Mouse (Mus musculus) cerebellum, adult 11-12 months (tissue): Measurements from ENCODE around the gene Adamts18.

ENCODE experiments used
- DNase-seq: peaks from one replicate; pipeline ENCODE4 v3.0.0; 2022

Adamts18 gene

DNA sequence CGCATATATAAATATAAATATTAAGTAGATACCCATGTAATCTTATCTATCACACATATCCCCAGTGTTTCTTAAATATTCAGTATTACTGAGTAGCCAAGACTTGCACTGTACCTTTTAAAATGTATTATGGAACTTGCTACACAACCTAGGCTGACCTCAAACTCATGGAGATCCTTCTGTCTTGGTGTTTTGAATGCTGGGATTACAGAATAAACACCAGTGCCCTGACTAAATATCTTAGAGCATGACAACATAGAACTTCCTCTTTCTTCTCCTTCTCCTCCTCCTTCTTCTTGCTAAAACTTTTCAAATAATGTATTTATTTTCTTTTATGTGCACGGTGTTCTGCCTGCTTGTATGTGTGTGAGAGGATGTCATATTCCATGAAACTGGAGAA lies 95.4 kb downstream of the Adamts18 start:
- DNase-seq = no peak

DNA sequence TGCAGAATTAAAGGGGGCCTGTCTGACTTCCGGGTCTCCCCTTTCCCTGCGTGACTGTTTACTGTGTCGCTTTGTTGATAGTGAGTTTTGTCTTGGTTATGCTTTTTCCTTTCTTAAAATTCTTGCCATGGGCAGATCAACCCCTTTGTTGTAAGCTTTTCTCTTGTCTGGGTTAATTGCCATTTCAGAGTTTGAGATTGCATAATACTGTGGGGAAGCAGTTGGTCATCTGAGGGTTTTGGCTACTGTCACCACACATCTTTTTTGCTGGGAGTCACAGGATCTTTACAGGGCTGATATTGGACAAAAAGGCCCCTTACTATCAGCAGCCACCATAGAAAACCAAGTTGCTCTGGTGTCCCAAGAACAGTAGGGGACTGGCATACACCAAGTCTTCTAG lies 96.2 kb downstream of the Adamts18 start:
- no peak for DNase-seq

DNA sequence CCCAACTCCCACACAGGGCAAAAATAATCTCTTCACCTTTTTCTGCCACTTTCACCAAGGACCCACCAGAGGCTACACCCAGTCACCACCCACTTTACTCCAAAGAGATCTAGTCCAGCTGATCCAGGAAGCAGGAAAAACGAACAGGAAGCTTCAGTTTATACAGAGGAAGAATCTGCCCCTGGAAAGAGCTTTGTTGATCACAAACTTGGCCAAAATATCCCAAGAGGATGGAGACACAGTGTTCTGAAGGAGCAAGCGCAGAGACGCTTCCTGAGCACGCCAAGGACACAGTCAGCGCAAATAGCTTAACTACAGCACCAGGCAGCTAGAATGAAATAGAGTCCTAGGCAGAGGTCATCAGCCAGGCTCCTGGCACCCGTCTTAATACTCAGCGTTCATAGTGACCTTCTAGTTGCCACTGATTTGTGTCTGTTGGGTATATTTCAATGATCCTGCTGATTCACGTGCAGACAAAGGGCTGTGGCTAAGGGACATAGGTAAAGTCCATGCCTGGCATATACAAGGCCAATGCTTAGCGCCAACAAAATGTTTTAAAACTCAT lies 113.0 kb downstream of the Adamts18 start:
- DNase-seq = no peak

DNA sequence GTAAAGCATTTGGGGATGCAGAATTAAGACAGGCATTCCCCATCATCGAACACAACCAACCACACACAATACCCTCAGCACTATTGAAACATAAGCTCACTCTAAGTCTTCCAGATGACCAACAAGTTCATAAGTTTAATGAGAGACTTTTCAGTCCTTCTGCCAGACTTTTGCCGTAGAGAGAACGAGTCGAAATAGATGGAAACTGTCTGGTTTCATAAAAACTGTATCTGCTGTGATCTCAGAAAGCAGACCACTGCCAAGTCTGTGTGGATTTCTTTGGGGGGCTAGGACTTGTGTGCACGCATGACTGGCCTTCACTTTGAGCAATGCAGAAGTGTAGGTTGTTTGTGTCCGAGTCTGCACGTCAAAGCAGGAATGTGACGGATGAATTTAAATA lies 123.2 kb downstream of the Adamts18 start:
- DNase-seq = no peak

DNA sequence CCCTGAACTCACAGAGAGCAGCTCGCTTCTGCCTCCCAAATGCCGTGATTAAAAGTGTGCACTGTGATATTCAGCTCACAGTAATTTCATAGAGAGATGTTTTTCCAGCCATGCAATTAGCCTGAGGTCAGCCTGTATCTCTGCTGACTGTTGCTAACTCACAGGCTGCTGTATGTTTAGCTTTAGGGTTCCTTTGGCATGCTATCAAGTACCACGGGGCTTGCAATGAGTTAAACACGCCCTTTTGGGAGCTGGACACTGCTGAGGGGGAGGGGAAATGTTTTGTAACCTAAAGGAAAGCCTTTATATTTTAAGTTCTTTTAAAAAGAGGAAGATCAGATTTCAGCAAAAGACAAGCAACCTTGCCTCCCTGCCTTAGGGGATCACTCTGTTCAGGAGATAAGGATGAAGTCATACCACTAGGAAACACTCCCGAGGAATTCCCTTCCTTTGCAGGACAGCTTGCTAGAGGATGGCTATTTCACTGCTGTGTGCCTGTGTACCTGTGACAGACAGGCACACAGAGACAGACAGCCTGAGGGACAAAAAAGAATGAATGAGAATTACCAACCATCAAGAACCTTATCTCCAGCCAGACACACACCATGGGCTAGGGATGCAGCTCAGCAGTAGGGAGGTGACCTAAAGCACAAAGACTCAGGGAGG lies 124.5 kb downstream of the Adamts18 start:
- no peak for DNase-seq

DNA sequence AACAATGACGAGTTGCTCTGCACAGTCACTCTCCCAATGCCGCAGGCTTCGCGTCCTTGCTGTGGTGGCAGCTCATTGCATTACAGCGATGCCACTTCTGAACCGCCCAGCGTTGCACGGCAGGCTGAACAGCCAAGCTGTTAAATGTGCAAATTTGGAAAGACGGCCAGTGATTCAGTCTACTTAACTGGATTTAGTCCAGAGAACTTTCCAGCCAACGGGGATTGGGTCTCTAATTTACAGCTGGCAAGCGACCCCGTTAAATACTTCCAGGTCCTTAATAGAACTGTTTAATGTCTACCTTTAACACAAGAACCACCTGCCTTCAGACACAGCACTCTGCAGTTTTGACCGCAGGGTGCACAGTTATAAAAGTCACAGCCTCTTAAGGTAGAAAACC lies 127.1 kb downstream of the Adamts18 start:
- DNase-seq = no peak

DNA sequence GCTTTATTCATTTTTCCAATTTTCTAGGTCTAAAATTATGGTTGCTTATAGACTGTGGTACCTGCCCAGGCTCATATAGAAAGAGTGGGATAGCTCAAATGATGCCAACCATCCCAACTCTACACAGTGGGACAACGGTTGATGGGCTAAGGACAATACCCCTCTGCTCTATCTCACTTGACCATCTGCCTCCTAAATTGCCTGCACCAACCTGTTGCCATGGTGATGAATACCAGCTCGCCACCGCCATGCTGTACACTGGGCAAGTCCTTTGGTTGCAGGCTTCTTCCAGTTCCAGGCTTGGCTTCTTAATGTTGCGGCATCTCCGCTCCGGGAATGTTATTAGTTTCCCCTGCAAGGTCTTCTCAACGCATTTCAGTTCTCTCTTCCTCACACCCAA lies 143.6 kb downstream of the Adamts18 start:
- DNase-seq = no peak

DNA sequence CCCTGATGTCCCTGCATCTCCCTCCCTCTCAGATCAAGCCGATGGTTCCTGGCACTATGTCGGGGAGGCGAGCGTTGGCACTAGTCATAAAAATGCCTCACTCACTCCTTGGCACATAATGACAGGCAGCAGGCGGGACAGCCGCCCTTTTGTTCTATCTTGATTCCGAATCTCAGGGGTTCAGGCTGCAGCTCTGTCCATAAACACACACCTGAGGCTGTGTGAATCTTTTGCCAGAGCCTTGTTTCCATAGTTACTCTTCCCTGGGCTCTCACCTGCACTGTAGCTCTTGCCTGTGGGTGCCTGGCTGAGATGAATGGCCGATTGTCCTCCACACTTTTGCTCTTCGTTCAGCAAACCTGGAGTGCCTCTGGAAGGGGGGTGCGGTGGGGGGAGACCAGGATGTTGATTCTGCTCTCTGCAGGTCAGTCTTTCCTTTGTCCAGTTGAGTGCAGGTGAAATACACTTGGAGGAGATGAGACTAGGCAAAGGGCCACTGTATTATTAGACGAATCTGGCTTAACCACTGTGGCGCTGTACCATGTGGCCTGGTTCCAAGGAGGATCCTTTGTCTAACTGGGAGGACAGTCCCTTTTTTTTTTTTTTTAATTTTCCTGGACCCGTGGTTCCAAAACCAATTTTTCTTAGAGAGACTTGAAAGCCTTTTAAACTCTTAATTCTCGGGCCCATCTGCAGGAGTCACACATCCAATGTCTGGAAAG lies 156.8 kb downstream of the Adamts18 start:
- peak; percentile 12 for DNase-seq

DNA sequence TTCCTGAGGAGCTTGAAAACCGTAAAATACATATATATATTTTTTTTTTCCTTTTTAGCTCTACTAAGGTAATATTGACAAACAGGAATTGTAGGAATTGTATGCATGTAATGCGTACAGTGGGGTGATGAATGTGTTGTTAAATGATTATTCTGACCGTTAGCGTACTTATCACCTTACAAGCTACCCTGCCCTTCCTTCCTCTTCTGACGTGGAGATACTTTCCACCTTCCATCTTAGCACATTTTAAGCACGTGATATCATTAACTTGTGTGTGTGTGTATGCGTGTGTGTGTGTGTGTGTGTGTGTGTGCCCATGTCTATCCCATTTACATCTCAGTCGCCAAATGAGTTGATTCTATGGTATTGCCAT lies 160.0 kb downstream of the Adamts18 start:
- no peak for DNase-seq

DNA sequence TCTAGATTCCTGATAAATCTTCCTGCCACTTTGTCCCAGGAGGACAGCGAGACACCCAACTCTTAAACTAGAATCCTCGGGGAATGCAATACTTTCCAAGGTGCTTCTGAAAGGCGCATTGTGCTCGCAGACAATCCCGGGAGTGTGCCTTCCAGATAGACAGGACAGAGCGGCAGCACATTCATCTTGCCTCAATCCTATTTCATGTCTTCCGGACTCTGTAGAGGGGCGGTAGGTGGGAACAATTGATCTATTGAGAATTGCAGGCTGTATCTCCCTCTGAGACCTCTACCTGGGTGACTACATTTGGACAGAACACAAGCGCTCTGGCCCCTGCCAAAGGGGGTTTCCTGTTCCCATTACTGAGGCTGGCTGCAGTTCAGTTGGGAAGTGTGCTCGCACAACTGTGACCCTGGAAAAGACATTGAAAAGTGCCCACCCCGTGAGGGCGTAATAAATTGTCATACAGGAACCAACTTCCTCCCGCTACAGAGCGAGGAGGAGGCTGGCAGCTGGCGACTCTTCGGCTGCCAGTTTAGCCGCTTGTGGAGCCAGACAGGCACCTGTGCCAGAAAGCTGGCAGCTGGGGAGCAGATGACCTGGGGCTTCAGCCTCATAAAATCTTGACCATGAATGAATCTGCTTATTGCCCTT lies 160.5 kb downstream of the Adamts18 start:
- peak; percentile 17 for DNase-seq

DNA sequence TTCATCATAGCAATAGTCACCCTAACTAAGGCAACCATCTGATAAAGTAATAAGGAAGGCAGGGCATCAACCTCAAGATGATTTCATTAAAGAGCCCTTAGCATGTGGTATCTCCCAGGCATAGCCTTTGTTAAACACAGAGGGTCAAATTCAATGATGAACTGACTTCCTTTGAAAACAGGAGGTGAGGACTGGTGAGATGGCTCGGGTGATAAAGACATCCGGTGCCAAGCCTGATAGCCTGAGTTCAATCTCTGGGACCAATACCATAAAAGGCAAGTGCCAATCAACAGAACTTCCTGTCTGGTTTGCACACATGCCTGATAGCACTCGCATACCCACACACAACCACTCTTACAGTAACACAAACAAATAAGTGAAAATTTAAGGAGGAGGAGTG lies 169.2 kb downstream of the Adamts18 start:
- DNase-seq = no peak

DNA sequence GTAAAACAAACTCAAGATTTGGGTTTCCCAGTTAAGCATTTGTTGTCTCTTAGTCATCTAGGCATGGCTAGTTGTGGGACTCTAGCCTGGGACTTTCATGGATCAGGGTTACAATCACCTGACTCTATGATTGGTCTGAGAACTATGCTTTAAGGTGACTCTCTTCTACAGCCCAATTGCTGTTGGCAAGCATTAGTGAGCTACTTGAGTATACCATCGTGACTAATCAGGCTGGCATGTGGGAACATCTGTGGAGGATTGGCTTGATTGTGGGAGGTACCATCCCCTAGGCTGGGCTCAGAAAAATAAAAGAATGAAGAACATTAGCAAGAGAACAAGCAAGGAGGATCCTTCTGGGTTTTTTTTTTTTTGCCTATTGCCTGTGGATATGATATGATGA lies 171.7 kb downstream of the Adamts18 start:
- no peak for DNase-seq

DNA sequence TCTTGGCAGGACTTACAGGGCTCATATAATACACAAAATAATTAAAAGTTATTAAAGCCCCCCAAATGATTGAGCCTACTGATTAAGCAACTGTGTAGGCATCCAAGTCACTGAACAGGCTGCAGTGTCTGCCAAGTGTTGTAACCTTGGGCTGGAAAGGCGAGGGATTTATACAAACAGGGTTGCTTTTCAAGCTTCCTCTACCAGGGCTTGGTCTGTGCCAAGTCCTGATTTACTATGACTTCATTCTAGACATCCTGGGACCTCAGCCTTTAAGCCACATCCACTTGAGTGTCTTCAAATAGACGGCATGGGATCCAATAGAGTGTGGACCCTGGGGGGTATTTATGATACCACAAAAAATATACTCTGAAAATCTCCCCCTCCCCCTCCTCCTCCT lies 173.3 kb downstream of the Adamts18 start:
- no peak for DNase-seq

DNA sequence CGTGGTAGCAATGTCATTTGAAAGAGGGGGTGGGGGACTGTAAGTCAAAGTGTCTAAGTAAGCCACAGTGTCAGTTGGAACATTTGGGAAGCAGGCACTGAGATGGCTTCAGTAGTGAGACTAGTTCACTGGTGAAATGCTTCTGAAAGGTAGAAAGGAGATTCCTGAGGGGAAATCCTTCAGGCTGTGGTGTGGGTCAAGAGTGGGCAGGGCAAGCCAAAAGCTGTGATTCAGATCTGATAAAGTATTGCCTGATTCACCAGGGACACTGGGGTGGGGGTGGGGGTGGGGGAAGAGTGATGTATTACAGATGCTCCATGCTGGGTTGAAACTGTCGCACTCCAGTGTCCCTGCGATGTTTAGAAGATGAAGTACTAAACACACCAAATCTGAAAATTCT lies 173.9 kb downstream of the Adamts18 start:
- no peak for DNase-seq

DNA sequence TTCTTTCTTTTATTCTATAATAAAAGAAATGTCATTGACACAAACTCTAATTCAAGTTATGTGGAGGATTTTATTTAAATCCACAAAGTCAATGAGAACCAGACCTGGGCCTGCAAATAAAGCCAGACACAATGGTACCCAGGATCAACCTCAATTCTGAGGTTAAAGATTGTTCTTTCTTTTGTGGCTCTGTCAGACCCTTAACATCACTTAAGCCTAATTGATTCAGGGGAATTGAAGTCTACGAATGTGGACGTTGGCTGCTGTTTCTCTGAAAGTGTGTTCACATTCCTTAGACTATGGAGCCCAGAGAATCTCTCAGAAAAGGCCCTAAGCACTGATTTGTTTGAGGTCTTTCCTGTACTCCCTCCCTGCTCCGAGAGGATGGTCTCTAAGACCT lies 175.2 kb downstream of the Adamts18 start:
- no peak for DNase-seq

DNA sequence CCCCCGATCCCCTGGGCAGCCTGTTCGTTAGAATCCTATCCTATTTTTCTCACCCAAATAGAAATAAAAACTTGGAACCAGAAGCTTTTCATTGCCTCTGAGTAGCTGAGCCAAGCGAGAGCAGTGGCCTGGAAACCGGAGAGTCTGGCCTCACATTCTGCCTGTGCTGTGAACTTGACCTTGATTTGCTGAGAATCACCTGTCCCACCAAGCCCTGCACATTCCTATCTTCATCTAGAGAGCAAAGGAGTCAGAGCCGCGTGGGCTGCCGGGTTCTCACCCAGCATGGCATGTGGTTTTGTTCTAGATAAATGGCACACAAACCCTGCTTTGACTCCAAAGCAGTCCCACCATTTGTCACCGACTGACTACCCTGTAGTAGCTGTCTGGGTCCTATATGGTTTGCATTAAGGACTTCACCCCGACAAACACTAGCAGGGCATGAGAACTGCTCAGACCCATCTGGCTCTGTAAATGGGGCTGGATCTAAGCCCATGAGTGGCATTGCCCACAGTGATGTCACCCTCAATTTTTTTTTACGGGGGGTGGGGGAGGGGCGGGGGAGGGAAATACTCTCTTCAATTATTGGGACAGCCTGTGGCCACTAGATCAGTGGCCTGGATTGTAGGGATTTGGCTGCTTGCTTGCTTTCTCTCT lies 175.8 kb downstream of the Adamts18 start:
- peak; percentile 11 for DNase-seq

DNA sequence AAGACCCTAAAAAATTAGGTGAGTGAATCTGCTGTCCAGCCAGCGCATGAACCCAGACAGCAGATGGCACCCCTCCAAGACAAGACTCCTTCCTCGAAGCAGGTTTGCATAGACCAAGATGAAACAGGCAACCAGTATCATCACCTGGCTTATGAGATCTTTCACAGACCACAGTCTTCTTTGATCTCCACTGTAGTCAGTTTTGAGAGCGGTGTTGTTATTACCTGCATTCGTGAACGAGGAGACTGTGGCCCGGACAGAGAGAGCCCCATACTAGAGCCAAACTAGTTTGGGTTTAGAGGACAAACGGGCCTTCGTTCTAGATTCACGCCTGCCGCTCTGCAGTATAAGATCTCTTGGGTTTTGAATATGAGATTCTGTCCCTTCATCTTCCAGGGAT lies 178.6 kb downstream of the Adamts18 start:
- no peak for DNase-seq

DNA sequence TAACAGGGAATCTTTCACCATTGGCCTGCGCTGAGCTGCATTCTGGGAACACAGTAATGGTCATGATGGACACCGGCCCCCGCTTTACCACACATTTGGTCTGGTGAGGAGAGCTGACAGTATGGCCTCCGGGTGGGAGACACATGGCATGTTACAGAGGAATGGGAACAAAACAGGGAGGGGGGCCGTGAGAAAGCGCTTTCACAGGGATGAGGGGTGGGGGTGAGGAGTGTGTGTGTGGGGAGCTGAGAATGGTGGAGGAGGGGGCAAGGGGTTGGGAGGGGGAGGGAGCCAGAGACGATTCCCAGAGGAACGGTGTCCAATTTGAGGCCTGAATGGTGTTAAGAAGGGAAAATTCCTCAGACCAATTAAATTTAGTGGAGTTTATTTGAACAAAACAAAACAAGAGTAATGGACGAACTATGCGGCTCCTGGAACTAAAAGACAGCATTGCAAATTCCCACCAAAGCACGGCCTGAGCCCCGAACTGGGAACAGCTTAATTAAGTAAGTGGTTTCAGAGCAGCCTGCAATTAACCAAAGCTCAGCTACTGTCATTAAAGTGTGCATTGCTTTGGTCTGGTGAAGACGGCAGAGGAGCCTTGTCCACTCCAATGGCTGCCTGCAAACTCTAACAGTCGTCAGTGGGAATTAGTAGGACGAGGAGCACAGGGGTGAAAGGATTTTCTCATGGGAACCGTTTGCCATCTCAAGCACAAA lies 181.7 kb downstream of the Adamts18 start:
- no peak for DNase-seq

DNA sequence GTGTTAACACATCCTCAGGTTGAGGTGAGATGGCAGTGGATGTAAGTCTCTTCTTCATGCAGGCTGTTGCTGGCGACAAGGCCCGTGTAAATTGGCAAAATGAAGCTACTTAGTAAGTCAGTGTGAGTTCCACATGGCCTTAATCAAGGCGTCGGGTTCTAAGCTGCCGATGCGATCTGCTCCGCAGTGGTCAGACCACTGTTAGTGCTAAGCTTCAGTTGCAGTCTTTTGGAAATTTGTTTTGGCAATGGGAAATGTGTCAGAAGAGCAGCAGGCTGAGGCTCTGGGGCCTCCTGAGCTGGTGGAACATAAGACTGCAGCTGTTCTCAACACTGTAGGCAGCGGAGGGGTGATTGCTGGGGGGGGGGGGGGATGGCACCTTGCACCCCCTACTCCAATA lies 182.6 kb downstream of the Adamts18 start:
- DNase-seq = no peak

DNA sequence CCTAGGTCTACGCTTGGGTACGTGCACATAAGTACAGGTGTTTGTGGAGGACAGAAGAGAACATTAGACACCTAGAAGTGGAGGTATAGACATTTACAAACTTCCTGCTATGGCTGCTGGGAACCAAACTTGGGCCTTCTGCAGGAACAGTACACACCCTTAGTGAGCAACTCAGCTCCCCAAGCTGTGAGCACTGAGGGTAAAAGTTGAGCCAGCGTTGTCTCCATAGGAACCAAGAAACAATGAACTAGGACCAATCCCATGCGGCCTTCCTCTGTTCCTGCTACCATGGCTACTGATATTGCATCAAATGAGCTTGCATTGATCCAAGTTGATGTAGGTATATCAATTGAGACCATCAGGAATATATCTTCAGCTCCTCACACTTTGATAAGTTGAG lies 183.5 kb downstream of the Adamts18 start:
- DNase-seq = no peak

DNA sequence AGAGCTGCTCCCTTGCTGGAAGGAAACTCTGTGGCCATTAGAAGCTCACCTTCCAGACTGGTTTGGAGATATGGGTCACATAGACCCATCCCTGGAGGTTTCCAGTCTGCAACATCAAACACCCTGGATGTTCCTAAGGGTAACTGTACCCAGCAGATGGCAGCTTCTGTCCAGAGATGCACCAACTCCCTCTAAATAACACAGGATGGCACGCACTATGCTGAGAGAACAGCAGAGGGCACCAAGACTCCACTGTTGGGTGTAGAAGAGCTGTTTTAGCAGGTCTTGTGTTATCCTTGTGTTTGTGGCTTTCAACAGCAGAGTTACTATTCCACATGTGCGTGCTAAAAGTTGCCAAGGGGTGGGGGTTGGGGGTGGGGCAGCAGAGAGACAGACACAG lies 184.0 kb downstream of the Adamts18 start:
- DNase-seq = peak; percentile 62

DNA sequence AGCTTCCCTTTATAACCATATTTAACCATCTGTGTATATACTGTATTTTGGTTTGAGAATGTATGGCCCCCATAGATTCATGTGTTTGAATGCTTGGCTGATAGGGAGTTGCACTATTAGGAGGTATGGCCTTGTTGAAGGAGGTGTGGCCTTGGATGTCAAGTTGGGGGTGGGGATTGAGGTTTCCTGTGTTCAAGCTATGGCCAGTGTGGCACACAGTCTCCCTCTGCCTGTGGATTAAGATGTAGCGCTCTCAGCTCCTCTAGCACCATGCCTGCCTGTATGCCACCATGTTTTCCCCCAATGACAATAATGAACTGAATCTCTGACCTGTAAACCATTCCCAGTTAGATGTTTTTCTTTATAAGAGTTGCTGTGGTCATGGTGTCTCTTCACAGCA lies 188.4 kb downstream of the Adamts18 start:
- no peak for DNase-seq
